Mouse (Mus musculus) C2C12 (cell line): ENCODE measurements around the gene Tmem119. TPM values are rescaled to one million over a fixed set of nuclear protein-coding genes. Genes with fewer than 3 reads are reported as not detected.

Experiments
- H3K27me3 ChIP-seq: one replicate; pipeline ENCODE4 v1.6.1; 2011; ENCODE audit not compliant: control insufficient read depth, insufficient read depth, insufficient read length
- H3K36me3 ChIP-seq: one replicate; pipeline ENCODE4 v1.6.1; 2011; ENCODE audit not compliant: control insufficient read depth, insufficient read depth
- H3K4me3 ChIP-seq: one replicate; pipeline ENCODE4 v1.5.1; 2011; ENCODE audit warnings: mild to moderate bottlenecking, control low read depth; ENCODE audit not compliant: poor library complexity, insufficient read depth, severe bottlenecking
- H3K79me2 ChIP-seq: one replicate; pipeline ENCODE4 v1.6.1; 2011; ENCODE audit not compliant: control insufficient read depth, insufficient read depth
- H3K79me3 ChIP-seq: one replicate; pipeline ENCODE4 v1.6.1; 2011; ENCODE audit warnings: low read depth, control low read depth
- H3ac ChIP-seq: one replicate; pipeline ENCODE3; 2011; ENCODE audit warnings: low read depth; ENCODE audit not compliant: control insufficient read depth, insufficient read length
- CEBPB ChIP-seq: IDR thresholded peaks from one replicate; pipeline ENCODE4 v1.6.1; 2011; ENCODE audit warnings: low read depth, mild to moderate bottlenecking, control low read depth, moderate library complexity
- CTCF ChIP-seq: IDR thresholded peaks from one replicate; pipeline ENCODE4 v1.5.1; 2011; ENCODE audit not compliant: control insufficient read depth, insufficient read depth, insufficient read length
- FOSL1 ChIP-seq: IDR thresholded peaks from one replicate; pipeline ENCODE4 v1.8.0; 2011; ENCODE audit warnings: mild to moderate bottlenecking, low read length; ENCODE audit not compliant: poor library complexity, insufficient read depth, severe bottlenecking
- MAX ChIP-seq: IDR thresholded peaks from one replicate; pipeline ENCODE4 v1.6.1; 2011; ENCODE audit warnings: mild to moderate bottlenecking, control low read depth
- MYOD1 ChIP-seq: IDR thresholded peaks from one replicate; pipeline ENCODE4 v1.6.1; 2011; ENCODE audit warnings: low read depth; ENCODE audit not compliant: control insufficient read depth, insufficient read length
- MYOG ChIP-seq: IDR thresholded peaks from one replicate; pipeline ENCODE4 v1.6.1; 2011; ENCODE audit not compliant: control insufficient read depth, insufficient read length; ENCODE audit errors: extremely low read depth
- USF1 ChIP-seq: IDR thresholded peaks from one replicate; pipeline ENCODE4 v1.6.1; 2011; ENCODE audit warnings: low read depth, mild to moderate bottlenecking, control low read depth, moderate library complexity
- polyA plus RNA-seq: library from polyadenylated mRNA; unstranded; fragments of >200 nt; fragmentation: generic; extraction: Trizol; gene quantifications from one replicate; pipeline ENCODE4 v1.2.1, GENCODE M21; 2012; ENCODE audit warnings: missing spikeins

The Tmem119 gene
- polyA plus RNA-seq, 1 experiment: 127 TPM

GRCm38 (mm10) chr5:113798525-113798924 lies 1.8 kb downstream of the Tmem119 start:
- no peaks in the 10 kb centered on the region for H3K36me3 ChIP-seq
- no peak overlapping the region for H3ac ChIP-seq
- H3K79me2 ChIP-seq: peaks cover 11% of the 10 kb centered on the region
- TF ChIP-seq MAX (no peak), MYOD1 (peak; percentile 81)
- H3K4me3 ChIP-seq: no peak overlapping the region
- H3K27me3 ChIP-seq: no peaks in the 10 kb centered on the region
- H3K79me3 ChIP-seq: peaks cover 3% of the 10 kb centered on the region

GRCm38 (mm10) chr5:113797149-113797882 lies 3.0 kb downstream of the Tmem119 start:
- H3K79me2 ChIP-seq: peaks cover 11% of the 10 kb centered on the region
- H3K36me3 ChIP-seq: no peaks in the 10 kb centered on the region
- no peak overlapping the region for H3K4me3 ChIP-seq
- no peak overlapping the region for H3ac ChIP-seq
- H3K27me3 ChIP-seq: no peaks in the 10 kb centered on the region
- peaks cover 3% of the 10 kb centered on the region for H3K79me3 ChIP-seq
- no peak for TF ChIP-seq USF1
- TF ChIP-seq MYOG: no peak
- TF ChIP-seq MAX: no peak
- no peak for TF ChIP-seq MYOD1
- no peak for TF ChIP-seq FOSL1
- TF ChIP-seq CTCF: no peak
- TF ChIP-seq CEBPB: no peak

GRCm38 (mm10) chr5:113796401-113797148 lies 3.7 kb downstream of the Tmem119 start:
- Histone ChIP-seq H3K36me3 (no peaks in the 10 kb centered on the region), H3K79me3 (peaks cover 3% of the 10 kb centered on the region), H3ac (no peak overlapping the region), H3K79me2 (peaks cover 11% of the 10 kb centered on the region), H3K4me3 (no peak overlapping the region), H3K27me3 (no peaks in the 10 kb centered on the region)
- TF ChIP-seq FOSL1 (no peak), CTCF (no peak)

- no peak for TF ChIP-seq CEBPB
- no peak for TF ChIP-seq CTCF
- TF ChIP-seq MYOG: no peak
- no peak for TF ChIP-seq MYOD1
- no peak for TF ChIP-seq FOSL1
- no peak for TF ChIP-seq MAX
- no peak for TF ChIP-seq USF1
- no peaks in the 10 kb centered on the region for H3K36me3 ChIP-seq
- H3K79me3 ChIP-seq: no peaks in the 10 kb centered on the region
- H3K79me2 ChIP-seq: no peaks in the 10 kb centered on the region
- no peaks in the 10 kb centered on the region for H3K27me3 ChIP-seq
- no peak overlapping the region for H3K4me3 ChIP-seq
- H3ac ChIP-seq: no peak overlapping the region
Observed at GRCm38 (mm10) chr5:113791197-113792095, 8.9 kb downstream of the Tmem119 start.

- TF ChIP-seq CEBPB (no peak), USF1 (no peak), MYOD1 (no peak), FOSL1 (no peak), CTCF (no peak), MAX (no peak), MYOG (no peak)
- Histone ChIP-seq H3K27me3 (no peaks in the 10 kb centered on the region), H3K79me3 (no peaks in the 10 kb centered on the region), H3ac (no peak overlapping the region), H3K4me3 (no peak overlapping the region), H3K36me3 (no peaks in the 10 kb centered on the region), H3K79me2 (no peaks in the 10 kb centered on the region)
Observed at GRCm38 (mm10) chr5:113790453-113791196, 9.7 kb downstream of the Tmem119 start.
